Mouse (Mus musculus) kidney, postnatal 36 days (tissue): Measurements from ENCODE around the gene Rab44.

ENCODE experiments used
- DNase-seq, 2 experiments: peaks; one replicate each; pipeline ENCODE4 v3.0.0; 2021 to 2022; ENCODE audit warnings: mixed read lengths in 2 of 2

Rab44 gene

DNA sequence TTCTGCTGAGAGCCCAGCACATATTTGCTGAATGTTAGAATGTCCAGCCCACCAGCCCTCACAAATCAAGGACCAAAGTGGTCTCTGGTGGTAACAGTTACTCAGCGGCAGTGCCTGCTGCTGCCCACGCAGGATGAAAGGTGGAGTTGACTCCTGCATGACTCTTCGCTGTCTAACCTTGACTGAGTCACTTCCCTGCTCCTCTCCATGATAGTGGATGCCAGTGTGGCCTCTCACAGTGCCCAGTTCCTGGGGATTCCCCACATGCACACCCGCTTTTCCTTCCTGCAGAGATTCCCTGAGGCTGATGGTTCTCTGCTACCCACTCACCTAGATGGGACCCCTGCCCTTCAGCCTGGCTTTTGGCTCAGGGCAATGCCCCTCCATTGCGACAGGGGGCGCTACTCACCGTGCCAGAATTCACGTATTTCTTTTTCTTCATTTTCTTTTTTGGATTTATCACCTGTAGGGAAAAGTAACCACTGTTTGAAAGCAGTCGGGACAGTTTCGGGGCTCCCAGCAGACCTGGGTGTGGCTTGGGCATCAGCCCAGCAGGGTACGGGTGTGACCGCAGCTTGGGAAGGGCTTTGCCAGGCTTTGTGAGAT is 55.2 kb downstream of the Rab44 start:
- DNase-seq = no peak

DNA sequence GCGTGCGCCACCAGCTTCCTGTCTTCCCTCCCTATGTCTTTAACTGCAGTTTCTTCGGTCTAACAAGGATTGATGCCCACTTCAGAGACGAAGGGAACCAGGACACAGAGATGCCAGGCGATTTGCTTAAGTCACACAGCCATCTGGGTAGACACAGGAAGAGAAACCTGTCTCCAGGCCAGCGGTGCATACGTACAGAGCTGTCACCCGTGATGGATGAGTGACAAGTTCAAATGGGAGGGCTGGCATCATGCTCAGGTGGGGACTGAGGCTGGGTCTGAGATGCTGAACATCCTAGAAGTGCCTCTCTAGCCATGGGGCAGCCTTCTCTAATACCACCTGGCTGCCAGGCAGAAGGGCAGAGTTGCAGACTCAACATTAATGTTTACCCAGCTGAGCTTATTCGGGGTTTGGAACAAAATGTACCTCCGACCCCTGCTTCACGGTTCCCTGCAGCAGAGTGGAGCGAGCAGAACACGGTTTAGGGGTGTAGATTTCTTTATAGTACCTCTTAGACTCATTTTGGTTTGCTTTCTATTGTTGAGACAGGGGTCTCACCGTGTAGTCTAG is 56.6 kb downstream of the Rab44 start:
- DNase-seq = peak; percentile 56 to 76

DNA sequence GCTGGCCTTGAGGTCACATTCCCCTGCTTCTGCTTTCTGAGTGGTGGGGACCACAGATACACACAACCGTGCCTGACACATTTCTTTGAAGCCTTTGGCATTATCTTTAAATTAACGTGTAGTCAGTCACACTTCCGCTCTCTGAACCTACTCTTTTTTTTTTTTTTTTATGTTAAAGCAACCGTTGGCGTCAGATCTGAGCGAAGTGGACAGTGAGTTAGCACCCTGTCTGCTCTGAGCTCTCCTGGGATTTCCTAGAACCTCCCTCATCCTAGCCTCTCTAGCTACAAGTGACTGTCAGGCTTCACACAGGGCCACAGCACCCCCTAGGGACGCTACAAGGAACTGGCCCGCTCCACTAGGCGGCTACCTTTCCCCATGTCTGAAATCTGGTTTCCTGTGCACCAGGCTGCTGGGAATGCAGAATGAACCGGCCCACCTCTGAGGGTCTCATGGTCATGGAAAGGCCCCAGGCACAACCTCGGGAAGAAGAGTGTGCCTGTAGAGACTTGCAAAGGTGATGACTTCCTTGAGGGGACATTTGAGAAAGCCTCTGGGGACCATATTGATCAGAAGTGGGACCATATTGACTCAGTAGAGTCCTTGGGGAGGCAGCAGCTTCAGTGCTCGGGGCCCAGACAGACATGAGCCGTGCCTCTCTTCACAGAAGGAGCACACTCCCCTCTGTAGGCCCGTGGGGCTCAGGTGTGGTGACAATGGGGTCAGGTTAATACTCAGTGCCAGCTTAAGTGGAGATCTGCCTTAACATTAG is 57.2 kb downstream of the Rab44 start:
- DNase-seq = peak; percentile 88 to 92

DNA sequence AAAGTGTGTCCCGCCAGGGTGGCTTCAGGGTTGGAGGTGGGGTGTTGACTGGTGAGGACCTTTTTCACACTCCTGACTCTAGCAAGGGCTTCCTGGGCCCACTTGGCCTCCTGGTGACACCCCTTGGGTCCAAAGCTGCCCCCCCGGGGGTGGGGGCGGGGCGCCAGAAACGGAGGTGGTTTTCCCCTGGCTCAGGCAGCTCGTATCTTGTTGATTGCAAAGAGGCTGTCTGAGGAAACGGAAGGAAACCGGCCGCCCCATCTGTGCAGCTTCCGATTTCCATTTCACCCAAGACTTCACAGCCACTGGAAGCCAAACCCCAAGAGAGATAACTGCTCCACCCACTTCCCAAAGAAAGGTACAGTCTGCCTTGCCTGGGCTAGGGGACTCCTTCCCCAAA is 58.1 kb downstream of the Rab44 start:
- DNase-seq = peak in 1 of 2 experiments; percentile 47

DNA sequence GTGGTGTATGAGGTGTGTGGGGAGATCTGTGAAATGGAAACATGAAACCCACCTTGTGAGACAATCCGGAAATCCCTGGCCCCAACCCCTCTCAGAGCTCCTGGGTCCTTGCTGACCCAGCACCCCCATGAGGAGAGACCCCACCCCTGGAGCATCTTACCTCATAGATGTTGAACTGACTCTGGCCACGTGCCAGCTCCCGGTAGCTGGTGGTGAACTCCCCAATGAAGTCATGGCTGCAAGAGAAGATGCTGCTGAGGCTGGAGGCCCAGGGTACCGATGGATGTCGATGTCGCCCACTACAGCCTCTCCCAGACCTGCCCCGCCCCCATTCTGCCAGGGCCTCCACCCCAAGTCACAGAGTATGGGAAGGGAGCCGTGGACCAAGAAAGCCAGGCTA is 59.2 kb downstream of the Rab44 start:
- DNase-seq = no peak

DNA sequence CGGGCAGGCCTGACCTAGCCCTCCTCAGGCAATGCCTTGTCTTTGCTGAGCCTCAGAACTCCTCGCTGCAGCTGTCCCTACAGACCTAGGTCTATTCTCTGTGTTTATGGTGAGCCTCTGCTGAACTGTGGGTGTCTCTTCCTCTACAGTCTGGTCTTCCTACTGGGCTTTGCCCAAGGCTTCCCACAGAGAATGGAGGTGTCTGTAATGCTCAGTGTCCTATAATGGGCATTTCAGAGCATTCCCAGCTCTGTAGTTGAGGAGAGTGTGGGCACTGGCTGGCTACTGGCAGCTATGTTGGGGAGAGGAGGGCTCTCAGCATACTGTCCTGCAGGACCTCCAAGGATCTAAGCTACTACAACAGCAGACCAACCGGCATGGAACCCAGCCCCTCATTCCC is 61.7 kb downstream of the Rab44 start:
- no peak for DNase-seq

DNA sequence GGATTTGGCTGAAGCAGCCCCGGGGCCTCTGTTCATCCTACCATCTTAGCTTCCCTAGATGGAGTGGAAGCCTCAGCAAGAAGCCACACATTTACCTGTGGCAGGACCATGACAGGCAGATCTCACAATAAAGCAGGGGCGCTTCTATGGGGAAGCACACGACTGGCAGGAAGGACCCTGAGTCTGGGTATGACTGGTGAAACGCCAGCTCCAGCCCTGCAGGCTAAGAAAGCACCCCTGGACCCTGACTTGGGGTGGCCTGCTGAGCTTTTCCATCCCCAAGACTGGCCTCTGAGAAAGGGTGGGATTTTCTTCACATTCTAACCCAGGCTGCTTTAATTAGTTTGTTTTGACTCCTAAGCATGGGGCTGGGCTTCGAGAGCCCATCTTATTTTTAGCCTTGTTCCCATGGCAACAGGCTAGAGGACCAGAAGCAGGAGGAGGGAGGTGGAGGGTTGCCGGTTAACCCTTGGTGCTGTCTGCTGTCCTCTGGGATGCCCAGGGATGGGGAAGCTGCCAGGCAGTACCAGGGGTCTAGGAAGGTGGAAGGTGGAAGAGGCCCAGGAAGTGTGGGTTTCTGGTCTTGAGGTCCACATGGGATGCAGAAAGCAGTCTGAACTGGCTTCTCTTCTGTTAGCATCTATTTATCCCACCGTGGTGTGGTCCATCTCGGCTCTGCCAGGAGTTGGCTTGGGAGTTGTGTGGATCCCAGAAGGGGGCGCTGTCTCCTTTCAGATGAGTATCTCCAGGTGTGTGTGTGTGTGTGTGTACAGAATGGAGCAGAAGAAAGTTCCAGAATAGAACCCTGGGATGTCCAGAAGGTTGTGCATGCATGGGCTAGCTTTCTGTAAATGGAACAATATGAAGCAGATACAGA is 62.7 kb downstream of the Rab44 start:
- DNase-seq = peak; percentile 68 to 90

DNA sequence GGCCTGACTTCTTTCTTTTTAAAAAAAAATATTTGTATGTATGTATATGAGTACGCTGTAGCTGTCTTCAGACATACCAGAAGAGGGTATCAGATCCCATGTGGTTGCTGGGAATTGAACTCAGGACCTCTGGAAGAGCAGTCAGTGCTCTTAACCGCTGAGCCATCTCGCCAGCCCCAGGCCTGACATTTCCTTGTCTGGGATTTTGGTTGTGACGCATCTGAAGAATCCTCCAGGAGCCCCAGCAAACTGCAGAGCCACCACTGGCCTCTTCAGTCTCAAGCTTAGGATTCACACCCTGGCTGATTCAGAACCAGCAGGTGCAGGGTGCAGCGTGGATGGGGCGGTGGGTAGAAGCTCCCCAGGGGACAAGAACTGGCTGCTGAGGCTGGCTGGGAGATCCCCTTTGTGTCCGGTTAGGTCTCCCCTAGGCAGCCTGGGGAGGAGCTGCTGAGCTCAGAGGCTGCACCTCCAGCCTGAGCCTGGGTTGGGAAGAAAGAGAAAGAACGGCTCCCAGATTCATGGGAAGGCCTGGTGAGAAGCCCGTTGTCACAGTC is 64.6 kb downstream of the Rab44 start:
- DNase-seq = no peak

DNA sequence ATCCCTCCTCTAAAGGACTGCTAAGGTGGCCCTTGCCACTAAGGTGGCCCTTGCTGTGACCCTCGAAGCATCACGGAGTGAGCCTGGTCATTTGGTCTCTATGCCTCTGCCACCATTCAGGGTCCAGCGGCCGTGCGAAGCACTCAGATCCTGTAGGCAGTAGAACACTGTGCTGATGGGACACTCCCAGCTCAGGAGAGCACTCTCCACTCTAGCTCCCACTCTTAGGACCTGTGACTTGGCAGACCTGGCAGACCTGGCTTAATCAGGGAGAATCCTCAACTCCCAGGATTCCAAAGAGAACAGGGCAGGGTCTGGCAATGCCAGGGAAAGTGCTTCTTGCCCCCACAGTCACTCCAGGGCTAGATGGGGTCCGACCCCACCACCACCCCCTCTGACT is 66.0 kb downstream of the Rab44 start:
- no peak for DNase-seq

DNA sequence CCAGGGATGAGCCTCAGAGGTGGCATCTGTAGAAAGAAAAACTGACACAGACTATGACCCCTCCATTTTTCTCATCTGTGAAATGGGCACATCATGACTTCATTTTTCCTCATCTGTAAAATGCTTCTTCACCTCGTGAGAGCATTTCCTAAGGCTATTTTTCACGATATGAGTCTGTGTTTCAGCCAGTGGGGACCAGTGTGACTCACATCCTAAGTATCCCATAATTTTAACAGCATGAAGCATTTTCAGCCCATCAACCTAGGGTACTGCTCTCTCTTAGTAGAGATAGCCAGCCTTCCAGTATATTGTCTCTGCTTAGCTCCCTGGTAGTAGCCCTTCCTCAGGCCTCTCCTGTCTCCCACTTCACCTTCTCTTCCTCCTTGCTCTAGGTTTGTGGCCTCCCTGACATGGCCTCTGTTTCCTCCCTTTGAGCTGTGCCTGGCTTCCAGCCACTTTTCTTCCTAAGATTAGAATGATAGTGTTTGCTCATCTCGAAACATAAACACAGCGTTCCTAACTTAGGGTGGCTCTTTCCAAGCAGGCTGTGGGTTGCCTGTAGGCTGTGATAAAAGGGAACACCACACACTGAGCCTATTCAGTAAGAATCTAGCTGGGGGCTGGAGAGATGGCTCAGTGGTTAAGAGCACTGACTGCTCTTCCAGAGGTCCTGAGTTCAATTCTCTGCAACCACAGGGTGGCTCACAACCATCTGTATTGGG is 66.6 kb downstream of the Rab44 start:
- no peak for DNase-seq

DNA sequence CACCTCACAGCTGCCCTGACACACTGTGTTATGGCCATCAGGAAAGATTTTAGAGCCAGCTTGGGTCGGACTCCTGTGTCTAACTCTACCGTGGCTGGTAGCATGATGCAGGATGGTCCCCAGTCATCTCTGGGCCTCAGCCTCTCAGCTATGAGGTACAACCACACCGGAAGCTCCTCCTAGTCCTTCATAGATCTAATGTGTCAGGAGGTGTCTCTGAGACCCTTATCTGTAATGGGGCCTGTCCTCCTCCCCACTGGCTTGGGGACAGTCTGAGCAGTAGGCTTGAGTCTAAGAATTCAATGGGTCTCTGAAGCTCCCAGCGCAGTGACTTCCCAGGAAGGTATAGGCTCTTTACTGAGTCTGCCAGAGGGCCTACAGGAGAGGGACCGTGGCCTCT is 67.8 kb downstream of the Rab44 start:
- DNase-seq = no peak

DNA sequence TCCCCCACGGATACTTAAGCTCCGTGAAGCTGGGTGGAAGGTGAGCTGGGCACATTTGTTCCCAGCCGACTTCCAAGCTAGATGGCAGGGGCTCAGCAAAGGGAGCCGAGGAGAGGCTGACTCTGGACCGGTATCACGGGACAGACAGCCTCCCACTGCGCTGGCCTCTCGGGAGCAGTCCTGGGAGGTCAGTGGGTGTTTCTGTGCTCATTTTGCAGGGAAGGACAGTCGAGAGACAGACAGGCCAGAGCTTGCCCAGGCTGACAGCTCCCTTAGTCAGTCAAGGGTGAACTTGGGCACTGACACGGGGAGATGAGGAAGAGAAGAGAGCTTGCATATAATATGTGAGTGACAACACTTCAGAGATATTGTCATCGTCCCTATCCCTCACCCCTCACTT is 69.2 kb downstream of the Rab44 start:
- DNase-seq = no peak

DNA sequence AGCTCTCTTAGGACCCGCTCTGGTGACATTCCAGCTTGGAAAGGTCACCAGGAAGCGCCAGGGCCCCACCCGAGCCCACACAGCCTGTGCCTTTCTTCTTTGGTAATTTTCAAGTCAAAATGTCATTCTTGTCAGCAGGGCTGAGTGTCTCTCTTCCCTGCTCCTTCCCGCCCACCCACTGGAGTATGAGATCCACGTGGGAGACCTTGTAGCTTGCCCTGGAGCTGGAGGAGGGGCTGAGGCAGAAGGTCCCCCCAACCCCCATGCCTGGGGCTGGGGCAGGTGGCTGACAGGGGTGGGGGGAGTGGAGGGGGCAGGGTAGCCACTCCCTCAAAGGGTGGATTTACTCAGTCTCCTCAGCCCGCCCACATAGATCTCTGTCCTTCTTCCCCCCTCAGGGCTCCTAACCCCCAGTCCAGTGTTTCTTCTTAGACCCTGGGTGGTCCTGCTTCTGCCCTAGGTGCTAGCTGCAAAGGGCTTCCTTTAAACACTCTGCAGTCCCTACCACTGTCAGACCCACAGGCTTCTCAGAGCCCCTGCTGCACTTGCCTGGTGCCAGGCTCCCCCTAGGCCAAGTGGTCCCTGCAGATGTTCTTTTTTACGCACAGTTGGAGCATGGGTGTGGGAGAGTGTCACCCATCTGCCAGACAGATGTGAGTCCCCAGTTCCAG is 71.6 kb downstream of the Rab44 start:
- DNase-seq = no peak

DNA sequence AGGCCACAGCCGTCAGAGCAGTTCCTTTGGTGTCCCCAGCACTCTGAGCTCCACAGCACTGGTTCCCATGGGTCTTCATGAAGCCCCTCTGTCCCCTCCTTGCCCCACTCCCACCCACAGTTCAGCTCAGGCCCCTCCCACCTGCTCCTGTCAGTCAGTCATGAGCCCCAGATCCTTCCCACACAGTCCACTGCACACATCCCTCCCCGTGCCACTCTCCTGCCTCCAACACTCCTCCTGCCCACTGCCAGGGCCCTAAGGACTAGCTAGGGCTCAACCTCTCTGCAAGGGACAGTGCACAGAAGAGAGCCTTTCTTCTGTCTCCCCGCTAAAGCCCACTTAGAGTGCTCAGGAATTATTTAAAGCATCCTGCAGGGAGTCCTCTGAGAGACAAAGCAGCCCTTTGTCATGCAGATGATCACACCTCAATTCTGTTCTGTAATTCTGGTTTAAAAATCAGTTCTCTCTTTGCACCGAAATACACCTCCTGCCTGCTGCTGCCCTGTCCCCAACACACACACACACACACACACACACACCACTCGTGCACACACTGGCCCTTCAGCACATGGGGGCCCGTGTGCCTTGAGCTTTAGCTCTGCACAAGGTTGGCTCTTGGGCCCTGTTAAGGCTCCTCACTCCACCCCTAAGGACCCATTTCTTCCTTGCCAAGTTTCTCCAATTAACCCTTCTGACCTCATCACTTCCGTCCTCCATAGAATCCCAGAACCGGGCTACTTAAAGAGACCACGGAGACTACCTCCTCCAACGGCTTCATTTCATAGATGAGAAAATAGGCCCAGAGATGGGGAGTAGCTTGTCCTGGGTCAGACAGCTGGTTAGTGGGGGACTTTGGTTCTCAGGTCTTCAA is 73.3 kb downstream of the Rab44 start:
- DNase-seq = no peak

DNA sequence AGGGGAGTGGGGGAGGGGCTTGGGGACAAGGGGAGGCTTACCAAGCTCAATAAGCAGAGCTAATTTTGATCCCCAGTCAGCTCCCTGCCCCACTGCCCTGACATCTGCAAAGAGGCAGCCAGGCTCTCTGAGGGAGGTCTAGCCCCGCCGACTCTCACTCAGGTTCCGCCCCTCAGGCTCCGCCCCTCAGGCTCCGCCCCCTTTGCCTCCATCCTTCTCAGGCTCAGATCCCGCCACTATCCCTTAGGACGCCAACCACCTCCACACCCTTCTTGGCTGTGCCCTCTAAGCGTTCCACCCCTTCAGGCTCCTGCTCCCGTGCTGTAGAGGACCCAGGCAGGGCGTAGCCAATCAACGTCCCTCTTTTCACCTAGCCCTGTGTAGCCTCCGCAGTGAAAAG is 75.0 kb downstream of the Rab44 start:
- DNase-seq = no peak

DNA sequence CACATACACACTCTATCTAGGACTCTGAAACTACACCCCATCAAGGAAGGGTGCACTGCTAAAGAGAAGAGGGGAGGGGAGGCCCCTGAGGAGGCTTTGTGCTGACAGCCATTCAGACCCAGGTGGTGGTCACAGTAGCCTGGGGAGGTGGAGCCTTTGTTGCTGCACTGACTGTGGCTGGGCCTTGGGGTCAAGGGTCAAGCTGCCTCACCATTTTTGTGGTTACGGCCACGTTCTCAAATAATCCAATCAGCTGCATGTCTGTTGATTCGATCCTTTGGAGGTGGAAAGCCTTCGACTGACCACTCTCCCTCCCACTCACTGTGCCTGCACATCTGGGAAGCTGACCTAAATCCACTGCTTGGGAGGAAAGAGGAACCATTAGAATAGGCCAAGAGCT is 81.6 kb downstream of the Rab44 start:
- no peak for DNase-seq
